In genomic region chr8:111571661-111572060, GRCm38 (mm10) we compare ENCODE assay signal across 22 mouse cellular contexts. TPM values are rescaled to one million over a fixed set of nuclear protein-coding genes. Genes with fewer than 3 reads are reported as not detected.
DNase-seq lines count a peak whose midpoint lies in the region; ATAC-seq and TF ChIP-seq lines count a peak whose summit lies in the region.
"Had no signal": no experiment of that assay in that cellular context is flagged by ENCODE, and none has a peak within 500 bp of the region (broad histone marks: within the 10 kb centered on the region; RNA-seq: fewer than 3 reads in every experiment).

No protein-coding gene starts in this region.

- no peak for TF ChIP-seq CTCF in midbrain, postnatal 0 days (IDR thresholded peaks at IDR 0.05)

- no peak overlapping the region for H3K4me3 ChIP-seq in forebrain, embryonic 12.5 days (replicated peaks)
- H3K4me3 ChIP-seq in forebrain, embryonic 11.5 days (ENCODE audit: low read depth, low read length) = no peak overlapping the region
- H3K4me3 ChIP-seq in limb, embryonic 14.5 days (replicated peaks; ENCODE audit: low read length) = no peak overlapping the region
- H3K4me3 ChIP-seq in midbrain, postnatal 0 days (ENCODE audit: low read depth, low read length) = no peak overlapping the region
- H3K4me3 ChIP-seq: embryonic facial prominence, embryonic 12.5 days; heart, adult 2 months; hindbrain, embryonic 15.5 days; liver, embryonic 15.5 days; neural tube, embryonic 13.5 days had no signal

- no peaks in the 10 kb centered on the region; the same call in none of the 2 replicates for H3K36me3 ChIP-seq in forebrain, embryonic 12.5 days (replicated peaks)
- H3K36me3 ChIP-seq in forebrain, embryonic 11.5 days (ENCODE audit: control insufficient read depth, insufficient read depth, low read length) = no peaks in the 10 kb centered on the region
- H3K36me3 ChIP-seq in limb, embryonic 14.5 days (ENCODE audit: control insufficient read depth, insufficient read depth, low read length) = peaks cover 3% of the 10 kb centered on the region; the same call in 1 of the 2 replicates
- no peaks in the 10 kb centered on the region for H3K36me3 ChIP-seq in midbrain, postnatal 0 days (ENCODE audit: insufficient read depth, low read length)
- H3K36me3 ChIP-seq: hindbrain, embryonic 15.5 days; liver, embryonic 15.5 days; neural tube, embryonic 13.5 days had no signal

- TF ChIP-seq POLR2A in limb, embryonic 14.5 days (IDR thresholded peaks at IDR 0.05; ENCODE audit: borderline replicate concordance, extremely low read depth, insufficient read depth, insufficient read length) = no peak

- H3K9me3 ChIP-seq in forebrain, embryonic 12.5 days = no peaks in the 10 kb centered on the region
- H3K9me3 ChIP-seq in forebrain, embryonic 11.5 days (ENCODE audit: control insufficient read depth, low read length) = no peaks in the 10 kb centered on the region
- no peaks in the 10 kb centered on the region for H3K9me3 ChIP-seq in limb, embryonic 14.5 days (ENCODE audit: control insufficient read depth, low read length)
- H3K9me3 ChIP-seq in midbrain, postnatal 0 days (ENCODE audit: low read length) = no peaks in the 10 kb centered on the region
- H3K9me3 ChIP-seq: embryonic facial prominence, embryonic 12.5 days; hindbrain, embryonic 15.5 days; liver, embryonic 15.5 days; neural tube, embryonic 13.5 days had no signal

- H3K4me1 ChIP-seq in forebrain, embryonic 12.5 days = peaks cover 45% of the 10 kb centered on the region
- H3K4me1 ChIP-seq in forebrain, embryonic 11.5 days (replicated peaks; ENCODE audit: control insufficient read depth, insufficient read depth, low read length) = peaks cover 4% of the 10 kb centered on the region; the same call in 1 of the 2 replicates
- peaks cover 12% of the 10 kb centered on the region; the same call in 1 of the 2 replicates for H3K4me1 ChIP-seq in limb, embryonic 14.5 days (ENCODE audit: control insufficient read depth, insufficient read depth, low read length)
- peaks cover 11% of the 10 kb centered on the region; the same call in 1 of the 2 replicates for H3K4me1 ChIP-seq in midbrain, postnatal 0 days (ENCODE audit: insufficient read depth, low read length)

- H3K27me3 ChIP-seq in forebrain, embryonic 12.5 days = no peaks in the 10 kb centered on the region
- H3K27me3 ChIP-seq in forebrain, embryonic 11.5 days (ENCODE audit: control insufficient read depth, insufficient read depth, low read length) = no peaks in the 10 kb centered on the region
- no peaks in the 10 kb centered on the region for H3K27me3 ChIP-seq in limb, embryonic 14.5 days (ENCODE audit: control insufficient read depth, insufficient read depth, low read length)
- no peaks in the 10 kb centered on the region for H3K27me3 ChIP-seq in midbrain, postnatal 0 days (ENCODE audit: insufficient read depth, low read length)
- H3K27me3 ChIP-seq: embryonic facial prominence, embryonic 12.5 days; hindbrain, embryonic 15.5 days; liver, embryonic 15.5 days; neural tube, embryonic 13.5 days had no signal

- 90% methylated on average over 10 of the region's 10 CpGs for WGBS in forebrain, embryonic 12.5 days
- 91% methylated on average over 10 of the region's 10 CpGs for WGBS in forebrain, embryonic 11.5 days
- WGBS in limb, embryonic 14.5 days = 54% methylated on average over 10 of the region's 10 CpGs
- 82% methylated on average over 10 of the region's 10 CpGs for WGBS in midbrain, postnatal 0 days

- no peak overlapping the region for H3K4me2 ChIP-seq in forebrain, embryonic 12.5 days
- no peak overlapping the region for H3K4me2 ChIP-seq in forebrain, embryonic 11.5 days (ENCODE audit: low read depth, low read length, severe bottlenecking)
- no peak overlapping the region for H3K4me2 ChIP-seq in limb, embryonic 14.5 days (replicated peaks; ENCODE audit: low read depth, low read length, severe bottlenecking)
- no peak overlapping the region for H3K4me2 ChIP-seq in midbrain, postnatal 0 days (ENCODE audit: low read depth, low read length, poor library complexity, severe bottlenecking)
- H3K4me2 ChIP-seq: embryonic facial prominence, embryonic 12.5 days; hindbrain, embryonic 15.5 days; midbrain, embryonic 11.5 days; neural tube, embryonic 13.5 days had no signal

- no peak for ATAC-seq in forebrain, embryonic 12.5 days (ENCODE audit: low FRiP score)
- no peak for ATAC-seq in forebrain, embryonic 11.5 days (replicated peaks; ENCODE audit: low FRiP score)
- no peak for ATAC-seq in limb, embryonic 14.5 days (ENCODE audit: low FRiP score, low read depth)
- ATAC-seq in midbrain, postnatal 0 days (ENCODE audit: low FRiP score) = no peak
- ATAC-seq: activated CD4-positive, CD25-positive, alpha-beta regulatory T cell, adult 4 months had no signal

- H3K9ac ChIP-seq in forebrain, embryonic 12.5 days = no peak overlapping the region
- H3K9ac ChIP-seq in forebrain, embryonic 11.5 days (ENCODE audit: low read length) = no peak overlapping the region
- H3K9ac ChIP-seq in limb, embryonic 14.5 days (ENCODE audit: low read depth, low read length, severe bottlenecking) = no peak overlapping the region
- no peak overlapping the region for H3K9ac ChIP-seq in midbrain, postnatal 0 days (replicated peaks; ENCODE audit: low read length, poor library complexity, severe bottlenecking)
- H3K9ac ChIP-seq: embryonic facial prominence, embryonic 12.5 days; hindbrain, embryonic 15.5 days; liver, embryonic 15.5 days; neural tube, embryonic 13.5 days had no signal

- no peak for DNase-seq in forebrain, embryonic 11.5 days (ENCODE audit: low spot score)
- peak; percentile 13 for DNase-seq in thymus, postnatal 4 days
- no peak for DNase-seq in thymus, postnatal 10 days (ENCODE audit: low spot score in 2 of 2)
- DNase-seq in limb, embryonic 14.5 days (ENCODE audit: low spot score) = no peak
- no peak for DNase-seq in Muller cell, postnatal 12 days (ENCODE audit: inconsistent ontology term)
- no peak for DNase-seq in urinary bladder, postnatal 4 days (ENCODE audit: low spot score in 2 of 2)
- no peak for DNase-seq in midbrain, postnatal 0 days (ENCODE audit: low spot score)
- DNase-seq: adrenal gland, postnatal 14 days; cerebellum, adult 9-11 months; heart, adult 2 months; heart, postnatal 36 days; kidney, adult 8-10 months; kidney, postnatal 14 days had no signal

- H3K27ac ChIP-seq in forebrain, embryonic 12.5 days = 0 out of 2 replicates have a peak overlapping the region, but pooled peaks have one; percentile 13
- no peak overlapping the region for H3K27ac ChIP-seq in forebrain, embryonic 11.5 days (ENCODE audit: low read depth, low read length)
- H3K27ac ChIP-seq in limb, embryonic 14.5 days (replicated peaks; ENCODE audit: low read depth, low read length) = 0 out of 2 replicates have a peak overlapping the region, but pooled peaks have one; percentile 33
- H3K27ac ChIP-seq in midbrain, postnatal 0 days (ENCODE audit: low read depth, low read length) = no peak overlapping the region
- H3K27ac ChIP-seq: embryonic facial prominence, embryonic 12.5 days; heart, adult 2 months; hindbrain, embryonic 15.5 days; macrophage; neural tube, embryonic 13.5 days had no signal

RNA-seq across cellular contexts. Expression of gene Znrf1, which starts 35.8 kb away (rescaled TPM):
- 71.8 and 73.8 TPM in 2 replicates for polyA plus RNA-seq in forebrain, embryonic 12.5 days (2016; fragmentation: Nextera tagmentation; extraction: Ambion mirVana)
- 64.1 and 71.5 TPM in 2 replicates for polyA plus RNA-seq in forebrain, embryonic 11.5 days (2014; fragmentation: Nextera tagmentation; extraction: Ambion mirVana)
- polyA plus RNA-seq in limb, embryonic 14.5 days (2012; rRNA removed) = 133 and 158 TPM in 2 replicates
- 42.4 and 55.3 TPM in 2 replicates for polyA plus RNA-seq in limb, embryonic 14.5 days (2014; fragmentation: Nextera tagmentation; extraction: Ambion mirVana)
- 229 and 234 TPM in 2 replicates for total RNA-seq in midbrain, postnatal 0 days (2014; rRNA removed)
- 87.8 and 96.5 TPM in 2 replicates for polyA plus RNA-seq in midbrain, postnatal 0 days (2015; fragmentation: Nextera tagmentation; extraction: Ambion mirVana)

RNA-seq across cellular contexts. Expression of gene Wdr59, which starts 49.8 kb away (rescaled TPM):
- 5.7 and 5.9 TPM in 2 replicates for polyA plus RNA-seq in forebrain, embryonic 12.5 days (2016; fragmentation: Nextera tagmentation; extraction: Ambion mirVana)
- polyA plus RNA-seq in forebrain, embryonic 11.5 days (2014; fragmentation: Nextera tagmentation; extraction: Ambion mirVana) = 3.4 and 3.7 TPM in 2 replicates
- polyA plus RNA-seq in limb, embryonic 14.5 days (2012; rRNA removed) = 11.5 and 13.3 TPM in 2 replicates
- 6.0 and 6.1 TPM in 2 replicates for polyA plus RNA-seq in limb, embryonic 14.5 days (2014; fragmentation: Nextera tagmentation; extraction: Ambion mirVana)
- 11.6 and 17.1 TPM in 2 replicates for total RNA-seq in midbrain, postnatal 0 days (2014; rRNA removed)
- polyA plus RNA-seq in midbrain, postnatal 0 days (2015; fragmentation: Nextera tagmentation; extraction: Ambion mirVana) = 5.6 and 6.6 TPM in 2 replicates

RNA-seq across cellular contexts. Expression of gene Ldhd, which starts 58.5 kb away (rescaled TPM):
- 0.24 and 0.50 TPM in 2 replicates for polyA plus RNA-seq in forebrain, embryonic 12.5 days (2016; fragmentation: Nextera tagmentation; extraction: Ambion mirVana)
- 0.11 and 0.27 TPM in 2 replicates for polyA plus RNA-seq in forebrain, embryonic 11.5 days (2014; fragmentation: Nextera tagmentation; extraction: Ambion mirVana)
- 0.77 and 1.1 TPM in 2 replicates for polyA plus RNA-seq in limb, embryonic 14.5 days (2012; rRNA removed)
- polyA plus RNA-seq in limb, embryonic 14.5 days (2014; fragmentation: Nextera tagmentation; extraction: Ambion mirVana) = 0.35 and 0.74 TPM in 2 replicates
- total RNA-seq in midbrain, postnatal 0 days (2014; rRNA removed) = 1.5 and 3.3 TPM in 2 replicates
- 2.0 and 2.8 TPM in 2 replicates for polyA plus RNA-seq in midbrain, postnatal 0 days (2015; fragmentation: Nextera tagmentation; extraction: Ambion mirVana)
- total RNA-seq: monocyte, adult 5-6 weeks had no signal

Comparison
In these comparisons a context has a peak if more than half of its experiments do, and no peak if none do; other contexts are left out.
1. H3K27ac ChIP-seq: peak in forebrain, embryonic 12.5 days (single experiment) and limb, embryonic 14.5 days (single experiment); none in forebrain, embryonic 11.5 days (single experiment) and midbrain, postnatal 0 days (single experiment).